Mouse (Mus musculus): ENCODE measurements around the gene P4hb. TPM values are rescaled to one million over a fixed set of nuclear protein-coding genes. Genes with fewer than 3 reads are reported as not detected.
"Not testable (repeated sequence)": the region's sequence is repeated elsewhere in the genome, so short reads cannot be mapped to it uniquely, and the experiment has no call there.

The P4hb gene
- polyA plus RNA-seq, 1 experiment from 2014 or later = 897 TPM

DNA sequence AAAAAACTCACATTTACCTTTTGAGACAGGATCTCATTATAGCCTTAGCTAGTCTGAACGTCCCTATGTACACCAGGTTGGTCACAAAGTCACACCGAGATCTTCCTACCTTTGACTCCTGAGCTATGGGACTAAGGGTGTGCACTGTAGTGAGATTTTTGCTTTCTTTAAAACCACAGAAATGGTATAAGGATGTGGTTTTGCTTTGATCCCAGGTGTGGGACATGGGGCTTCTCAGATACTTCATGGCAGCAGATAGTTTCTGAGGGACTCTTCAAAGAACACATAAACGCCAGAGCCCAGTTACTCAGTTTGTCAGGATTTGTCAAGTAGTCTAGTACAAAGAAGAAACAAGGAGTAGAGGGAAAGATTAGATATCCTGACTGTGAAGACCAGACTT, 27.7 kb upstream of the P4hb start:
- H3K36me3 ChIP-seq (ENCODE audit: control insufficient read depth, insufficient read depth) = peaks cover 11% of the 10 kb centered on the region
- no peak overlapping the region for H3K27ac ChIP-seq (ENCODE audit: low read length)
- no peak overlapping the region for H3K4me3 ChIP-seq (ENCODE audit: low read depth, low read length)
- H3K4me1 ChIP-seq (ENCODE audit: control insufficient read depth, low read depth, low read length) = peaks cover 45% of the 10 kb centered on the region
- no peak for ATAC-seq (ENCODE audit: low read depth)
- H3K9ac ChIP-seq (ENCODE audit: low read depth, low read length) = no peak overlapping the region
- WGBS (ENCODE audit: insufficient replicate concordance) = 78% methylated on average over 3 of the region's 3 CpGs
- no peaks in the 10 kb centered on the region for H3K9me3 ChIP-seq (replicated peaks; ENCODE audit: control insufficient read depth, low read length)
- H3K27me3 ChIP-seq (ENCODE audit: control insufficient read depth, insufficient read depth, low read depth, low read length) = no peaks in the 10 kb centered on the region
- no peak overlapping the region for H3K4me2 ChIP-seq (ENCODE audit: low read depth, low read length)

DNA sequence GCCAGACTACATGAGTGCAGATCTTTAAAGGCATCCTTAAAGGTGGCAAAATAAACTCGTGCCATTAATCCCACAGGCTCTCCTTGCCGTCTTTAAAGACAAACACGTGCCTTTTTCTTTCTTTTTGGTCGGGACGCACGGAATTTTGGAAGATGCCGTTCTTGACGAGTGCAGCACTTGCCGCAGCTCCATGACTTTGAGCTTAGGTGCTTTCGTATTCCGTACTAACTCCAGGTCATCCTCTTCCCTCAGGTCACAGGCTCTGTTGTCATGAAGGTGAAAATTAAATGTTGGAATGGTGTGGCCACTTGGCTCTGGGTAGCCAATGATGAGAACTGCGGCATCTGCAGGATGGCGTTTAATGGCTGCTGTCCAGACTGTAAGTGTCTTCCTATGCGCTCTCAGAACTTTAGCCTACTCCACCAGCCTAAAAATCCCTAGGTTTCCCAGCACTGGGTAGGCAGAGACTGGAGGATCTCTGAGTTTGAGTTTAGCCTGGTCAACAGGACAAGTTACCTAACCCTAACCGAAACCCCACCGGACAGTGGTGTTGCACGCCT, 26.0 kb upstream of the P4hb start:
- Histone ChIP-seq H3K9ac (ENCODE audit: low read depth, low read length) (peak overlapping the region; percentile 80), H3K27ac (ENCODE audit: low read length) (peak overlapping the region; percentile 95), H3K4me3 (ENCODE audit: low read depth, low read length) (peak overlapping the region; percentile 92), H3K4me1 (ENCODE audit: control insufficient read depth, low read depth, low read length) (peaks cover 44% of the 10 kb centered on the region), H3K27me3 (ENCODE audit: control insufficient read depth, insufficient read depth, low read depth, low read length) (no peaks in the 10 kb centered on the region), H3K4me2 (ENCODE audit: low read depth, low read length) (peak overlapping the region; percentile 96), H3K36me3 (ENCODE audit: control insufficient read depth, insufficient read depth) (peaks cover 25% of the 10 kb centered on the region), H3K9me3 (replicated peaks; ENCODE audit: control insufficient read depth, low read length) (no peaks in the 10 kb centered on the region)
- WGBS (ENCODE audit: insufficient replicate concordance) = 46% methylated on average over 17 of the region's 17 CpGs
- ATAC-seq (ENCODE audit: low read depth) = no peak

DNA sequence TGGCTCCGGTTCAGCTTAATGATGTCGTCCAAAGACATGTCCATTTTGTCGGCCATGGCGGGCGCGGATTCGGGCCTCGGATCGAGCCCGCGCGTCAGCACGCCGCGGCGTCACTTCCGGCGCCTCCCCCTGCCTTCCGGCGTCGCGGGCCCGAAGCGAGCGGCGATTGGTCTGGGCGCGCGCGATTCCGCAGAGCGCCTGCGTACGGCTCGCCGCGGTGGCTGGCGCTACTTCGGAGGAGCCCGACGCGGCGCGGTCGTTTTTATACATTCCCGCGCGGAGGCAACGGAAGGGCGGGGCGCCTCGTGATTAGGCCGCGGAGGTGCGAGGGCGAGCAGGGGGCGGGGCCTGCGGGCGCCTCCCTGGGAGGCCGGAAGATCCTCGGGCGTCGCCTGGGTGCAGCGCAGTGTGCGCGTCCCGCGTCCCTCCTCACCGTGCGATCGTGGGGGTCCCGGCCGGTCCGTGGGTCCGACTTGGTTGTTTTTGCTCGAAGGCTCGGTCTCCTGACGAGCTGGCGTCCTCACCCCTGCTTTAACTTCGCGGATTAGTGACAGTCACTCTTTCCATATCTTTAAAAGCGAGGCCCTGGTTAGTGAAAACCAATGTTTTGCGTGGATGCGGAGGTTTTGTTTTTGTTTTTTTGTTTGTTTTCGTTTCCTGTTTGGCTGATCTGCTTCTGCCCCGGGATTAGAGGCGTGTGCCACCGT, 25.4 kb upstream of the P4hb start, which contains the start of the genes Alyref and Anapc11:
Gene Alyref, minus strand, starts transcription at position 83 of the 707 bp plus-strand sequence.
Gene Anapc11, plus strand, starts transcription at position 139 of the 707 bp plus-strand sequence.
- H3K4me1 ChIP-seq (ENCODE audit: control insufficient read depth, low read depth, low read length) = peaks cover 38% of the 10 kb centered on the region
- peaks cover 31% of the 10 kb centered on the region for H3K36me3 ChIP-seq (ENCODE audit: control insufficient read depth, insufficient read depth)
- H3K27me3 ChIP-seq (ENCODE audit: control insufficient read depth, insufficient read depth, low read depth, low read length) = no peaks in the 10 kb centered on the region
- H3K4me3 ChIP-seq (ENCODE audit: low read depth, low read length) = peak within 1 kb of the TSS; percentile 92
- ATAC-seq (ENCODE audit: low read depth) = peak; percentile 97
- peak within 1 kb of the TSS; percentile 97 for H3K9ac ChIP-seq (ENCODE audit: low read depth, low read length)
- peak within 1 kb of the TSS; percentile 96 for H3K4me2 ChIP-seq (ENCODE audit: low read depth, low read length)
- peak within 1 kb of the TSS; percentile 95 for H3K27ac ChIP-seq (ENCODE audit: low read length)
- H3K9me3 ChIP-seq (replicated peaks; ENCODE audit: control insufficient read depth, low read length) = no peaks in the 10 kb centered on the region
- under 1% methylated on average over 87 of the region's 88 CpGs for WGBS (ENCODE audit: insufficient replicate concordance)

DNA sequence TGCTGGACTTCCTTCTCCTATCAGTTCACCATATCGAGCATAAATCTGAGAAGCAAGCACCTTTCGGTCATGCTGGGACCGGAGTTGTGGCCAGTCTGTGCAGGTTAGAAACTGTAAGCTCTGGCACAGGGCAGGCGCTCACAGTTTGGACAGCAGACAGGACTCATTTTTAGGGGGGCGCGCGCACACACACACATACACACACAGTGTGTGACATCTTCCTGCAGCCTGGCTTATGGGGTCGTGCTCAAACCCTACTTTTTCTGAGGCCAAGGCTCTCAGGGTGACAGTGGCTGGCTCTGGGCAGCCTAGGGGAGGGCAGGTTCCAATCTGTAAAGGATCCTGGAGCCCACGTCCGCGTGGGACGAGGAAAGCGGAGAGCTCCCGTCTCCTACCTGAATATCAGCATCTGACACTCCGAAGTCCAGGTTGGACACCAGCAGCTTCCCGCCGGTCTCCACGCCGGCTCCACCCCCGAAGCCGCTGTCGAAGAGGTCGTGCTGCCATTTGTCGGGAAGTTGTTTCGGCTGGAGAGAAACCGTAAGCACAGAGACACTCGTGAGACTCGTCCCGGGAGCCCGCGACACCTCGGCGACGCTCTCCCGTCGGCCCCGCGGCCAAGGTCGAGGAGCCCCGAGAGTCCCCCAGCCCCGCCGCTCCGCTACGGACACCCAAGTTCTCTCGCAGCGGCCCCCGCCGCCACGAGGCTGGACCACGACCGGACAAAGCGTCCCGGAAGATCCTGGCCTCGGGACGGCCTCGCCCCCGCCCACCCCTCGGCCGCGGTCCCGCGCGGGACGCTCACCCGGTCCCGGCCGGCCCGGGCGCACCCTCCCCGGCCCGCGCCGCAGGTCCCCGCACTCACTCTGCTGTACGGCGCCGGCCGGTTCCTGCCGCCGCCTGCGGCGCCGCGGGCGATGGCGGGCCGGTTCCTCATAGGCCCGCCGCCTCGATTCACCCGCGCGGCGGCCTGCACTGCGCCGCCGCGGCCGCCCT, 24.5 kb upstream of the P4hb start:
- Histone ChIP-seq H3K9ac (ENCODE audit: low read depth, low read length) (peak overlapping the region; percentile 97), H3K4me3 (ENCODE audit: low read depth, low read length) (peak overlapping the region; percentile 92), H3K4me1 (ENCODE audit: control insufficient read depth, low read depth, low read length) (peaks cover 29% of the 10 kb centered on the region), H3K4me2 (ENCODE audit: low read depth, low read length) (peak overlapping the region; percentile 96), H3K9me3 (replicated peaks; ENCODE audit: control insufficient read depth, low read length) (no peaks in the 10 kb centered on the region), H3K27me3 (ENCODE audit: control insufficient read depth, insufficient read depth, low read depth, low read length) (no peaks in the 10 kb centered on the region), H3K27ac (ENCODE audit: low read length) (peak overlapping the region; percentile 95), H3K36me3 (ENCODE audit: control insufficient read depth, insufficient read depth) (peaks cover 40% of the 10 kb centered on the region)
- peak; percentile 18 for ATAC-seq (ENCODE audit: low read depth)
- 2% methylated on average over 84 of the region's 99 CpGs for WGBS (ENCODE audit: insufficient replicate concordance)

DNA sequence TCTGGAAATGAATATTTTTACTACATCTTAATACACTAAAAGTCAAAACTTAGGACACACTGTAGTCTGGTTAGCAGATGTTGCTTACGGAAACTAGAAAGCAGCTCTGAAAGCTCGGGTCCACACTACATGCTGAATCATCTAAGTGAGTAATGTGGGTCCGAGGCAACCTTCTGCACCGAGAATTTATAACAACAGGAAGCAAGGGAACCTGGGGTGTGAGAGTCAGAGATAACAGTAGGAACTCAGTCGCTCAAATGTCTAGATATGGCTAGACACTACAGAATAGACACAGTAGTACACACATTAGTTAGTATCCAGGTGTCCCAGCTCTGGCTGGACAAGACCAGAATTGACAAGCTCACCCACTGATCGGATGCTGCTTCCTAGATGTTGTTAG, 15.5 kb upstream of the P4hb start:
- Histone ChIP-seq H3K27me3 (ENCODE audit: control insufficient read depth, insufficient read depth, low read depth, low read length) (no peaks in the 10 kb centered on the region), H3K27ac (ENCODE audit: low read length) (no peak overlapping the region), H3K36me3 (ENCODE audit: control insufficient read depth, insufficient read depth) (peaks cover 74% of the 10 kb centered on the region), H3K9me3 (replicated peaks; ENCODE audit: control insufficient read depth, low read length) (no peaks in the 10 kb centered on the region), H3K9ac (ENCODE audit: low read depth, low read length) (no peak overlapping the region), H3K4me3 (ENCODE audit: low read depth, low read length) (no peak overlapping the region), H3K4me1 (ENCODE audit: control insufficient read depth, low read depth, low read length) (peaks cover 3% of the 10 kb centered on the region; the same call in 1 of the 2 replicates), H3K4me2 (ENCODE audit: low read depth, low read length) (no peak overlapping the region)
- 29% methylated on average over 6 of the region's 6 CpGs for WGBS (ENCODE audit: insufficient replicate concordance)
- no peak for ATAC-seq (ENCODE audit: low read depth)

DNA sequence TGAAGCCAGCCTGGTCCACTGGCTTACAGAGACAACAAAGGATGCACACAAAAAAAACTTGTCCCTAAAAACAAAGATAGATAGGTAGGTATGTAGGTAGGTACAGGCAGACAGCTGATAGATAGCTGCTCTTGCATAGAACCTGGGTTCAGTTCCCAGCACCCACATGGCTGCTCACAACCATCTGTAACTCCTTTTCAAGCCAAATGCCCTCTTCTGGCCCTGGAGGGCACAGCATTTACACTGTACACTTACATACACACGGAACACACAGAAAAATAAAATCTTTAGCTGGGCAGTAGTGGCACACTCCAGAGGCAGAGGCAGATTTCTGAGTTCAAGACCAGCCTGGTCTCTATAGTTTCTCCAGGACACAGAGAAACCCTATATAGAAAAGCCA, 10.9 kb upstream of the P4hb start:
- no peak for ATAC-seq (ENCODE audit: low read depth)
- peaks cover 45% of the 10 kb centered on the region for H3K36me3 ChIP-seq (ENCODE audit: control insufficient read depth, insufficient read depth)
- no peak overlapping the region for H3K9ac ChIP-seq (ENCODE audit: low read depth, low read length)
- H3K4me2 ChIP-seq (ENCODE audit: low read depth, low read length) = no peak overlapping the region
- H3K4me3 ChIP-seq (ENCODE audit: low read depth, low read length) = no peak overlapping the region
- no peaks in the 10 kb centered on the region for H3K9me3 ChIP-seq (replicated peaks; ENCODE audit: control insufficient read depth, low read length)
- no peak overlapping the region for H3K27ac ChIP-seq (ENCODE audit: low read length)
- no peaks in the 10 kb centered on the region for H3K27me3 ChIP-seq (ENCODE audit: control insufficient read depth, insufficient read depth, low read depth, low read length)
- 84% methylated on average over 1 of the region's 1 CpGs for WGBS (ENCODE audit: insufficient replicate concordance)
- peaks cover 32% of the 10 kb centered on the region for H3K4me1 ChIP-seq (ENCODE audit: control insufficient read depth, low read depth, low read length)

DNA sequence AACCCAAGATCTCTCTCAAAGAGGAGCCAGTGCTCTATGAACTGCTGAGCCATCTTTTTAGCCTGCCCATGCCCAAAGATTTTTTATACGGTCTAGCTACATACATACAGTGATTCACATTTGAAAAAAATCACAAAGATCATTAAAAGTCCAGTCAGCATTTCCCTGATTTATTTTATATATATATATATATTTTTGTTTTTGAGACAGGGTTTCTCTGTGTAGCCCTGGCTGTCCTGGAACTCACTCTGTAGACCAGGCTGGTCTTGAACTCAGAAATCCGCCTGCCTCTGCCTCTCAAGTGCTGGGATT, 9.9 kb upstream of the P4hb start:
- 88% methylated on average over 2 of the region's 2 CpGs for WGBS (ENCODE audit: insufficient replicate concordance)
- peaks cover 39% of the 10 kb centered on the region for H3K4me1 ChIP-seq (ENCODE audit: control insufficient read depth, low read depth, low read length)
- not testable (repeated sequence) for ATAC-seq (ENCODE audit: low read depth); H3K4me3 ChIP-seq (ENCODE audit: low read depth, low read length); H3K9me3 ChIP-seq (replicated peaks; ENCODE audit: control insufficient read depth, low read length); H3K9ac ChIP-seq (ENCODE audit: low read depth, low read length); H3K27me3 ChIP-seq (ENCODE audit: control insufficient read depth, insufficient read depth, low read depth, low read length); H3K27ac ChIP-seq (ENCODE audit: low read length); H3K4me2 ChIP-seq (ENCODE audit: low read depth, low read length)
- peaks cover 48% of the 10 kb centered on the region for H3K36me3 ChIP-seq (ENCODE audit: control insufficient read depth, insufficient read depth)

DNA sequence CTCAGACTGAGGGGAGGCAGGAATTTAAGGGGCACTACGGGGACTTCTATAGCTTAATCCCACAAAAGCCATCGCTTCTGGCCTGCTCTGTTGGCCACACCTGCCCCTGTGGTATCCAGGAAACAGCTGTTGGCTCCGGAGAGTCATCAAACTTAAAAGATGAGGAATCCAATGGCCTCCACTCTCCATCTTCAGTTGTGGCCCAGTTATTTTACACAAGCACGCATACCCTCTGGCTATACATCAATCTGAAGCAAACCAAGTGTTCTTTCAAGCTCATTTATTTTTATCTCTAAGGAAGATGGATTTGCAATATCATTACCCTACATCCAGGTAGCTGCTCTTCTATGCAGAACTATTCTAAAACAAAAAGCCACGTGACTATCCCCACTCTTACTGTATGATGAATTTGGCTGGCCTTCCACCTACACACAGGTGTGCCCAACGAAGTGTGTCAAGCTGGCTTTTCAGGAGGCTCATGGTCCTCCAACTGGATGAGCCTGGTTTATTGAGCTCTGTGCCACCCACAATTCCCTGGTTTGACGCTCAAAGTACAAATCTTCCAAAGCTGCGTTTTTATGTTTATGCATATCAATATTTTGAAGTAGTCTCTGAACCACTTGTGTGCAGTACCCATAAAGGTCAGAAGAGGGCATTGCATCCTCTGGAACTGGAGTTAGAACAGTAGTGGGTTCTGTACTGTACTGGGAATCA, 9.4 kb upstream of the P4hb start:
- H3K9ac ChIP-seq (ENCODE audit: low read depth, low read length) = peak overlapping the region; percentile 87
- 58% methylated on average over 8 of the region's 8 CpGs for WGBS (ENCODE audit: insufficient replicate concordance)
- H3K27me3 ChIP-seq (ENCODE audit: control insufficient read depth, insufficient read depth, low read depth, low read length) = no peaks in the 10 kb centered on the region
- H3K4me2 ChIP-seq (ENCODE audit: low read depth, low read length) = peak overlapping the region; percentile 96
- no peaks in the 10 kb centered on the region for H3K9me3 ChIP-seq (replicated peaks; ENCODE audit: control insufficient read depth, low read length)
- H3K4me1 ChIP-seq (ENCODE audit: control insufficient read depth, low read depth, low read length) = peaks cover 39% of the 10 kb centered on the region
- peaks cover 44% of the 10 kb centered on the region for H3K36me3 ChIP-seq (ENCODE audit: control insufficient read depth, insufficient read depth)
- H3K27ac ChIP-seq (ENCODE audit: low read length) = peak overlapping the region; percentile 86
- H3K4me3 ChIP-seq (ENCODE audit: low read depth, low read length) = peak overlapping the region; percentile 88
- ATAC-seq (ENCODE audit: low read depth) = no peak
